Mouse (Mus musculus): Measurements from ENCODE around the gene Stpg1. TPM values are rescaled to one million over a fixed set of nuclear protein-coding genes. Genes with fewer than 3 reads are reported as not detected.

The Stpg1 gene
- polyA plus RNA-seq, 1 experiment = not detected

GRCm38 (mm10) chr4:135569201-135569600, 74.6 kb downstream of the Stpg1 start:
- no peak for TF ChIP-seq GATA1 (IDR thresholded peaks at IDR 0.05; ENCODE audit: low read length)

DNA sequence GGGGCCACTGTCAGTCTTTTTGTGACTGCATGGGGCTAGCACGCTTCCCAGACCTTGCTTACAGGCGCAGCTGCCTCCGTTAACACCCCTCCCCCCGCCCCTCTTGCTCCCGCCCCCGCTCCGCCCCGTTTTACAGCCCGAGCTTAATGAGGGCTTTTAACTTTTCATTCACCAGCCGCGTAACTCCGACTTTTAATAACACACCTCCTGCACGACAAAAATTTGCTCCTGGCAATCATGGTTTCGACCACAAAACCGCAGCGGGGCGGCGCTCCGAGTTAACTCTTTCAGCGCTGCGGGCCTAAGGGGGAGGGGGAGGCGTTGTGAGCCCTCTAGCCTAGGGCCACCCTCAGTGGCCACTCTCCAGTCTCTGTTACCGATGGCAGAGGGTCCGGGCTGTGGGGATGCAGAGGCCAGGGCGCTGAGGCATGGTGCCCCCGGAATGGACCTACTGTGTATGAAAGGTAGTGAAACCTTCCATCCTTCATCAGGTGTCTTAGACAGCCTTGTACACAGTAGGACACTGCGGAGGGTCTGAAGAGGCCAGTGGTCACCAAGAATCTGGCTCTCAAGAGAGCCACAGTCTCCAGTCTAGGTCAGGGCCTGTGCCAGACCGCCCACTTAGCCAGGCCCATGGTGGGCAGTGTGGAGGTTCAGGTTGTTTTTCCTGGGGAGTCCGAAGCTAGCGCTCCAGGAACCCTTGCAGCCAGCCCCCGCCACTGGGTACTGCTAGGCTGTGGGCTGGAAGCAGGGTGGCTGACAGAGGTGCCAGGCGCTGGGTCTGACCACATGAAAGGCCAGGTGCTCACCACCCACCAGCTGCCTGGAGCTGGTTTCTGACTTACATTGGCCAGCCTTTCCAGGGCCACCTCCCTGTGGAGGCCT, 75.8 kb downstream of the Stpg1 start:
- no peak for TF ChIP-seq GATA1 (IDR thresholded peaks at IDR 0.05; ENCODE audit: low read length)

GRCm38 (mm10) chr4:135571037-135571550, 76.5 kb downstream of the Stpg1 start:
- TF ChIP-seq GATA1 (IDR thresholded peaks at IDR 0.05; ENCODE audit: low read length) = no peak

DNA sequence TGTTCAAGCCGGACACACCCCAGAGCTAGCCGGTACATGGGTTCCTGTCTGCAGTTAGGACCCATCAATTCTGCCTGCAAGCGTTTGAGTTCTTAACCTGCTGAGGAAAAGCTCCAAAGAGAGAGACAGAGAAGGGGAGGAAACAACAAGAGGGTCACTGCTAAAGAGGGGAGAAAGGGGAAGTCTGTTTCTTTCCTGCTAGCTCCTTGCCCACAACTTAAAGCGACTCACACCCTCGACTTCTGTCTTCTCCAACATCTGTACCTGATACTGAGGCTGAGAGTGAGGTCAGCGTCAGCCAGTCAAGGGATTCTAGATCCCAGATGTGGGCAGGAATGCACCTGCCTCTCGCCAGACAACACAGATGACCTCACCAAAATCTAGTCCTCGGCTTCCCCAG, 77.7 kb downstream of the Stpg1 start:
- no peak for TF ChIP-seq GATA1 (IDR thresholded peaks at IDR 0.05; ENCODE audit: low read length)

DNA sequence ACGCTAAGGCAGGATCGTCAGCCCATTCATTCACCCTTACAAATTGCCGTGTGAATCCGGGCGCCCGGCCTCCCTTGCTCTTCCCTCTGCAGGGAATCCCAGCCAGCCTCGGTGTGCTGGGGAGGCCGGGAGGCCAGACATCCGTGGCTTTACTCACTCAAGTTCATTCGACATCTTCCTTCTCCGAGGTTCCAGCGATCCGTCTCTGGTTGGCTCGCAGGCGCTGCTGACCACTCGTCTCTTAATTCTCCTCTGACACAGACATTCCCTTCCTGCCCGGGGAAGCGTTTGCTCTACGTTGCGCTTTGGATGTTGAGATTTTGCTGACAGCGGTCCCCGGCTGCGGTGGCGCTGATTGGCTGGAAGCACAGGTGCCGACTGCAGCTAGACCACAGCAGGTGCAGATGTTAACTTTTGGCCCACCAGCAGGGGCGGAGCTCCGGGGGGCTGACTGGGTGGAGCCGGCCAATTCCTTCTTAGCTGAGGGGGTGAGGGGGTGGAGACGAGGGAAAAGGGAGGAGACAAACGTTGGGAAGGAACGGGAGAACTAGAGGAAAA, 78.7 kb downstream of the Stpg1 start, which contains the start of gene Grhl3:
Grhl3 (minus strand) TSS at position 380 of the 558 bp plus-strand sequence.
- no peak for TF ChIP-seq GATA1 (IDR thresholded peaks at IDR 0.05; ENCODE audit: low read length)

DNA sequence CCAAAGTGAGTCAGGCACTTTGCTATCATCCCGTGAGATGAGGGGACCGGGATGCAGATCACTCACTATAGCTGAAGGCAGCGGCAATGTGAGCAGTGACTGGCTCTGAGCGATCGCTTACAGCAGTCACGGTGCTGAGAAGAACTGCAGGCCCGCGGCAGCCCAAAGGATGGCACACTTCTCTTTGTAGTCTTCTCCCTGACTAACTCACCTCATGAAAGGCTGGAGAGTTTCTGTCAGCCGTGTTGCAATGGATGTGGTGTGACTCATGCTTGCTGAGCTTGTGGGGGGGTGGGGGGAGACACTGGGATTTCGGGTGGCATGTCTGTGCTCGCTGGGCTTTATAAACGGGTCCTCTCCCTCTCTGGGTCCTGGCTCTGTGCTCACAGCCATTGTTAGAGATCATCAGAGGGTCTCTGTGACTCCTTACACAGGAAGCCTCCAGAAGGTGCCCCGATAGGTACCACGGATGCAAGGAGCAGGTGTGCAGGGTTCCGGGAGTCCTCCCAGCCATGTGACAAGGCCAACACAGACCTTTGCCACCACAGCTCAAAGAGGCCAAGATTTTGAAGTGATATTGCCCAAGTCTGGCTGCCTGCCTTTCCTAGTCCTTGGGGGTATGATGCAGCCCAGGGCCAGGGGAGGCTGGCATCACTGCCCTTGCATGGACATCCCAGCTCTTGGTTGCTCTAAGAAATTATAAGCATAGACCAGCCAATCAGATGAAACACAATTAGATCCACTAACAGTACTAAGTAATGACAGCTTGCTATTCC, 81.0 kb downstream of the Stpg1 start:
- TF ChIP-seq GATA1 (IDR thresholded peaks at IDR 0.05; ENCODE audit: low read length) = no peak

GRCm38 (mm10) chr4:135578490-135578889, 83.9 kb downstream of the Stpg1 start:
- TF ChIP-seq GATA1 (IDR thresholded peaks at IDR 0.05; ENCODE audit: low read length) = no peak

DNA sequence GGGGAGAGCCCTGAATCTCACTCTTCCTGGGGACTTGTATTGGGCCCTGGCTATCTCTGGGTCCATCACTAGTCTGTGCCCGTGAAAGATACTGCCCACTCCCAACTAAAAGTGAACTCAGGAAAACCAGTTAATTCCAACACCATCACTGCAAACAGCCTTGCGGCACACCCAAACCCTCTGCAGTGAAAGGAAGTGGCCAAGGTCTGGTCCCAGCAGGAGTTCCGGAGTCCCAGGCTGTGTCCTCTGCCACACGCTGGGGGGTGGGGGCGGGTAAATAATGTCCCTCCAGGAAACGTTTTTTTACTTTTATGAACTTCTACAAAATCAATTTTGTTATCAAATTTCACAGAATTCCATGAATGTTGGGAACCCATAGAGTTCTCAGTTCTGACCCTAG, 85.1 kb downstream of the Stpg1 start:
- TF ChIP-seq GATA1 (IDR thresholded peaks at IDR 0.05; ENCODE audit: low read length) = no peak

GRCm38 (mm10) chr4:135581222-135581910, 86.8 kb downstream of the Stpg1 start:
- TF ChIP-seq GATA1 (IDR thresholded peaks at IDR 0.05; ENCODE audit: low read length) = no peak

- no peak for TF ChIP-seq GATA1 (IDR thresholded peaks at IDR 0.05; ENCODE audit: low read length)
These were observed 90.2 kb downstream of the Stpg1 start for GRCm38 (mm10) chr4:135584838-135585237.

Other genes with a start within 250 kb of the Stpg1 start
- 28.7 and 30.2 TPM in 2 replicates for gene Clic4, start 222.0 kb upstream of the Stpg1 start, polyA plus RNA-seq (2012)
- gene Srrm1, start 141.5 kb upstream of the Stpg1 start, polyA plus RNA-seq (2012) = 769 and 774 TPM in 2 replicates
- gene Ncmap, start 96.6 kb upstream of the Stpg1 start, polyA plus RNA-seq (2012) = 0.26 and 0.65 TPM in 2 replicates
- 21.1 and 27.1 TPM in 2 replicates for gene Rcan3, start 60.9 kb upstream of the Stpg1 start, polyA plus RNA-seq (2012)
- 27.0 and 34.5 TPM in 2 replicates for gene Nipal3, start 248 bp downstream of the Stpg1 start, polyA plus RNA-seq (2012)
- not detected in 2 replicates for gene Grhl3, start 78.8 kb downstream of the Stpg1 start, polyA plus RNA-seq (2012)
- gene Ifnlr1, start 191.5 kb downstream of the Stpg1 start, polyA plus RNA-seq (2012) = not detected in 2 replicates
- not detected in 2 replicates for gene Il22ra1, start 233.4 kb downstream of the Stpg1 start, polyA plus RNA-seq (2012)

Measured in G1E-ER4 (cell line).